Mouse (Mus musculus) leukemia stem cell, adult 10-12 weeks (primary cell): Measurements from ENCODE around the gene Glyat. TPM values are rescaled to one million over a fixed set of nuclear protein-coding genes. Genes with fewer than 3 reads are reported as not detected.

ENCODE experiments used
- polyA plus RNA-seq: library from polyadenylated mRNA; stranded (reverse); fragments of >175 nt; gene quantifications from 2 replicates; pipeline ENCODE4 v1.2.3, GENCODE M21; 2012; ENCODE audit warnings: low replicate concordance

The Glyat gene
- not detected in 2 replicates for polyA plus RNA-seq

GRCm38 (mm10) chr19:12633176-12633575 is at the start of gene Glyat:
Gene Glyat (plus strand): TSS chr19:12633308.

GRCm38 (mm10) chr19:12599674-12600073 is 33.4 kb upstream of the Glyat start, which contains the start of gene Gm4952:
Gene Gm4952 (plus strand): TSS chr19:12599974.

DNA sequence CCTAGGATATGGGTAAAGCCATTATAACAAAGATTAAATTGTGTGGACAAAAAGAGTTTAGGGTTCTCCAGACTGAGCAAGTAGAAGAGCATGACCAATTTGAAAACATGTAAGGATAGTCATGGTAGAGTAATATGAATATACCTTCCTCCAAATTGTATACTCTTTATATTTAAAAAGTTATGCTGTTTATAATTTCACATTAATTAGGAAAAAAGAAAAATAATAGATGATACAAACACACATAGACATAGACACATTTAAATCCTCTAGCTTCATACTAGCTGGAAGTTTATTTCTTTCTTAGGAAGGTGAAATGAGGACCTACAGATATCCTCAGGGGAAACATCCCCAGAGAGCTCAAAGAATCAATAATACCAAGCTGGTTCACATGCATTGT is 37.0 kb downstream of the Glyat start, which contains the start of gene Olfr1442:
Gene Olfr1442, plus strand, starts transcription at position 301 of the 400 bp plus-strand sequence.

DNA sequence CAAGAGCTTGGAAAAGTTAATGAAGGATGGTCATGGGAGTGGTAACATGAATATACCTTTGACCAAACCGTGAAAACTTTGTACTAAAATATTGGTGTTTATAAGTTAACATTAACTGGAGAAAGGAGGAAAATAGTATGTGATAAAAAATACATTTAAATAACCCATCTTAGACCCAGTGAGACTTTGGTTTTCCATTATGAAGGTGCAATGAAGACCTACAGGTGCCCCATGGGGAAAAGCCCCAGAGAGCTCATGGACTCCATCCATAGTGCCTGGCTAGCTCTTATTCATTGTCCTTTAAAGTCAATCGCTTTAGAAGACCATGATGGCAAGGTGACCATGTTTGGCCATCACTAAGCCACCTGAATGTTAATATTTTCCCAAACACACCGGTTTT is 44.7 kb downstream of the Glyat start, which contains the start of gene Olfr1443:
Gene Olfr1443, plus strand, starts transcription at position 301 of the 400 bp plus-strand sequence.

DNA sequence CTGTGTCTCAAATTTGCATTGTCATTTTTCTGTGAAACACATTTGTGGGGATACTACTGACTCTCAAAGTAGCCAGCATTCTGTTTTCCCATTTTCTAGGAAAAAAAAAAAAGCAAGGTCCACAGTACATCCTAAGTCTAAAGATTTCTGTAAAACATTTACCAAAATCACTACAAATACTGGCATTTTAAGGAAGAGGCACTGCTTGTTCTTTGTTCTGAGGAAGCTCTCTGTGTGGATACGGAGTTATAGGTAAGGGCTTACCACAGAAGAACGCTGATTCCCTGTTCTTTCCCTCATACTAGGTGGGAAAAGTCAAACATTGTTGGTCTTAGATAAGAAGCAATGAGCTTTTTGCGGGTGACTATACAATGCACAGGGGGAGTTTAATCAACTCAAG is 62.5 kb downstream of the Glyat start, which contains the start of gene Keg1:
Gene Keg1, plus strand, starts transcription at position 197 of the 400 bp plus-strand sequence.

Other genes with a start within 250 kb of the Glyat start
- gene Olfr1440, start 246.0 kb upstream of the Glyat start, polyA plus RNA-seq: not detected in 2 replicates
- gene Olfr1441, start 215.9 kb upstream of the Glyat start, polyA plus RNA-seq: not detected in 2 replicates
- not detected in 2 replicates for gene Pfpl, start 205.4 kb upstream of the Glyat start, polyA plus RNA-seq
- 3.4 and 4.1 TPM in 2 replicates for gene Mpeg1, start 172.5 kb upstream of the Glyat start, polyA plus RNA-seq
- 1.2 and 1.4 TPM in 2 replicates for gene Dtx4, start 131.9 kb upstream of the Glyat start, polyA plus RNA-seq
- 0.41 and 3.6 TPM in 2 replicates for gene Fam111a, start 87.6 kb upstream of the Glyat start, polyA plus RNA-seq
- gene Gm4952, start 33.3 kb upstream of the Glyat start, polyA plus RNA-seq: not detected in 2 replicates
- not detected in 2 replicates for gene Olfr1442, start 37.1 kb downstream of the Glyat start, polyA plus RNA-seq
- gene Olfr1443, start 44.8 kb downstream of the Glyat start, polyA plus RNA-seq: not detected in 2 replicates
- gene Keg1, start 62.5 kb downstream of the Glyat start, polyA plus RNA-seq: not detected in 2 replicates
- gene Cntf, start 132.3 kb downstream of the Glyat start, polyA plus RNA-seq: not detected in 2 replicates
- 27.9 and 41.2 TPM in 2 replicates for gene Zfp91, start 162.8 kb downstream of the Glyat start, polyA plus RNA-seq
- gene Lpxn, start 162.9 kb downstream of the Glyat start, polyA plus RNA-seq: 0.54 and 1.7 TPM in 2 replicates
- gene Gm5244, start 213.4 kb downstream of the Glyat start, polyA plus RNA-seq: not detected in 2 replicates
- gene Olfr1444, start 224.0 kb downstream of the Glyat start, polyA plus RNA-seq: not detected in 2 replicates